Mouse (Mus musculus) lung, postnatal 14 days (tissue): ENCODE results near the gene Pcyt2.

Experiments used
- DNase-seq: peaks from one replicate; pipeline ENCODE4 v3.0.0; 2021

Gene Pcyt2

GRCm38 (mm10) chr11:120632559-120633519, 15.1 kb upstream of the Pcyt2 start:
- DNase-seq, result peak; percentile 72

GRCm38 (mm10) chr11:120631726-120632448, 14.2 kb upstream of the Pcyt2 start:
- DNase-seq, result no peak

GRCm38 (mm10) chr11:120630881-120631725, 13.4 kb upstream of the Pcyt2 start:
- no peak for DNase-seq

- DNase-seq, result peak; percentile 49
These were observed 12.7 kb upstream of the Pcyt2 start for GRCm38 (mm10) chr11:120630401-120630871.

DNA sequence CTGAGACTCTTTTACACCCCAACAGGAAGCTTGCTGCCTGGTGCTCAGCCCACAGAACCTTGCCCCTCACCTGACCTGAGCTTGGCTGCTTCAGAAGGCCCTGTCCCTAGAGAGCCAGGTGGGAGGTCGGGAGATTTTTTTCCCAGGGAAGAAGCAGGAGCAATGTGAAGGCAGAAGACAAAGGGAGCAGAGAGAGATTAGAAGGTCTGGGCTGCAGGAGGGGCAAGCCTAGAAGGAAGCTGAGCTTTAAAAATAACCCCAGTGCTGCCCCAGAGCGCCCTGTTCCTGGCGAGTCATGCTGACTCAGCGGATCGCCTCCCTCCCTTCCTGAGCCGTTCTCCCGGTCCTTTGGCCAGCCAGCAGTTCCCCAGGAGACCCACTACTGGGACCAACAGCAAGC, 12.2 kb upstream of the Pcyt2 start:
- DNase-seq, result peak; percentile 39

- peak; percentile 45 for DNase-seq
These were observed 11.6 kb upstream of the Pcyt2 start for GRCm38 (mm10) chr11:120629341-120629730.

DNA sequence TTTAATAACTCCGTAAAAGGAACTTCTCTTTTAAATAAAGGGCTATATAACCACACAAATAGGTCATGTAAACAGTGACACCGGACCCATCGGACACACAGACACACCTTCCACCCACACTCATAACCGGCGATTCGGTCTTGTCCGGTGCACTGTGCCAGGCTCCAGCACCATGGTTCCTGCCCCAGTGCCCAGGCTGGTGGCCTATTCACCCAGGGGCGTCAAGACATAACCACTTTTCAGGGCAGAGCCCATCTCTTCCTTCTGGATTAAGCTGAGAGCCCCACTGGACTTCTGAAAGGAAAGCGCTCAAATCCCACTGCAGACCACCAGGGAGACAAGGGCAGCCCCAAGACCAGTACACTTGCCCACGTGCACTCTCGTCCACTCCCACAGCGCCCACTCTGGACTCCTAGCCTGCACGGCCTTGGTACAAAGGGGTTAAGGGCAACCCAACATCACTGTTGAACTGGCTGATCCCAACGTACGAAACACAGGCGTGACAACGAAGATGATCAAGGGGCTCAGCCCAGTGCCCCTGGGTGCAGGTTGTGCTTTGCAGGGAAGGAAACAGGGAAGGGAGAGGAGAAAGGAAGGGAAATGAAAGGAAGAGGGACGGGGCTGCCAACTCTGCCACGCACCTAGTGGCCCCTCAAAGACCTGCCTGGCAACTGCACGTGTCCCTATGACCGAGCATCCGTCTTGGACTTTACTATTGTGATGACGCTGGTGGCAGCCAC, 11.0 kb upstream of the Pcyt2 start:
- no peak for DNase-seq

DNA sequence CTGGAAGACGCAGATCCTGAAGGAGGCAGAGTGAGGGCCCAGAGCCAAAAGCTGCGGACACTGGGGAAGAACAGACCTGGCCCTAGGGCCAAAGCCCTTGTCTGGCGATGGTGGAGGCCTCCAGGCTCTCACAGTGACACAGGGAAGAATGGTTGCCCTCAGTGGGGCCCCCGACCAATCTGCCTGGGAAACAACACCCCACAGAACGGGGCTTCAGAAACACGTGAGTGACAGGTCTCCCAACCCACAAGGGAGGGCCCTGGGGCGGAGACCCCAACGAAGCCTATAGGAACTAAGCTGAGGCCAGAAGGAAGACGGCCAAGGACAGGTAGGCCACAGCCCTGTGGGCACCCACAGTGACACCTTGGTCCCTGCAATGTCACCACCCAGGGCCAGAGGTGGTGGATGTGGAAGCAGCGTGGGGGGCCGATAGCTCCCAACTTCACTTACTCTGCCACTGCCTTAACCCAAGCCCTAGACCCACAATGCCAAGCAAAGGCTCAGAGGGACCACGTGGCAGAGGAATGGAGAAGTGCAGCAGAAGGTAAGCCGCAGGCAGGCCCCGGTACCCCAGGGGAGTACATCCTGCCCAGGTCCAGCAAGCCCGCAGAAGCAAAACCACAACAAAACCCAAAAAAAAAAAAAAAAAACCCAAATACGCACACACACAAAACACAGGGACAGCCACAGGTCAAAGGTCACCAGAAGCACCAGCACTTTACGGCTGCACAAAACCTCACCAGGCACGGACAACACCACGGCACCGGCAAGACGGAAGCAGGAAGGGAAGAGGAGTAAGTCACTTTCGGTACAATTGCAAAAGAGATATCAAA, 9.9 kb upstream of the Pcyt2 start:
- DNase-seq, result no peak

DNA sequence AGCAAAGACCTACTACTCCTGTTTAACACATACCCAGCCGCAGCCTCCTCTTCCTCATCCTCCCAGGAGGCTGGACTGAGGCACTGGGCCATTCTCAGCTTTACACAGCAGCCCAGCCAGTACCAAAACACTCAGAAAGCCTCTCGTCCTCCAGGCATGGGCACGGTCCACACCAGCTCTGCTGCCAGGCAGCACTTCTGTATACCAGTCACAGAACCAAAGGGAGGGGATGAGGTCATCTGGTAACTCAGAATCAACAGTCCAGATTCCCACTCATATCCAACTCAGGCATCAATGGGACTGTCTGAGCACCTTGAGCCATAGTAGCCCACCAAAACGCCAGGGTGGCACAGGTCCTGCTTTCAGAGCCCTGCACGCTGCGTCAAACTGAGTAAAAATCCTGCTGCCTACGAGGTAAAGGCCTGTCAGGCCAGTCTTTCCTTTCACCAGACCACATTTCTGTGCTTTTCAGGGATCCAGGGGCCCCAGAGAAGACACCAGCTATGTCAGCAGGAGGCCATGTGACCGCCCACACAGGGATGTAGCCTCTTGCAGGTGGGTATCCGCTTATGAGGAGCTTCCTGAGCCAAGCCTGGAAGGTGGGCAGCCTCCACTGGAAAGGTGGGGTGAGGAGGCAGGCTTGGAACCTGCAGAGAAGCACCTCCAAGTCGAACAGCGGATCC, 9.2 kb upstream of the Pcyt2 start:
- DNase-seq, result no peak

GRCm38 (mm10) chr11:120625152-120625775, 7.5 kb upstream of the Pcyt2 start, which contains the start of gene Sirt7:
TSS of gene Sirt7 (minus strand) at chr11:120625240.
- no peak for DNase-seq

- peak; percentile 87 for DNase-seq
These were observed 7.0 kb upstream of the Pcyt2 start for GRCm38 (mm10) chr11:120624680-120625111.

GRCm38 (mm10) chr11:120623961-120624679, 6.4 kb upstream of the Pcyt2 start:
- peak; percentile 74 for DNase-seq

- DNase-seq, result no peak
These were observed 5.1 kb upstream of the Pcyt2 start for GRCm38 (mm10) chr11:120622805-120623204.

- DNase-seq, result no peak
These were observed 2.5 kb upstream of the Pcyt2 start for GRCm38 (mm10) chr11:120620195-120620594.

- DNase-seq, result no peak
These were observed 1.1 kb upstream of the Pcyt2 start for GRCm38 (mm10) chr11:120618619-120619535.

DNA sequence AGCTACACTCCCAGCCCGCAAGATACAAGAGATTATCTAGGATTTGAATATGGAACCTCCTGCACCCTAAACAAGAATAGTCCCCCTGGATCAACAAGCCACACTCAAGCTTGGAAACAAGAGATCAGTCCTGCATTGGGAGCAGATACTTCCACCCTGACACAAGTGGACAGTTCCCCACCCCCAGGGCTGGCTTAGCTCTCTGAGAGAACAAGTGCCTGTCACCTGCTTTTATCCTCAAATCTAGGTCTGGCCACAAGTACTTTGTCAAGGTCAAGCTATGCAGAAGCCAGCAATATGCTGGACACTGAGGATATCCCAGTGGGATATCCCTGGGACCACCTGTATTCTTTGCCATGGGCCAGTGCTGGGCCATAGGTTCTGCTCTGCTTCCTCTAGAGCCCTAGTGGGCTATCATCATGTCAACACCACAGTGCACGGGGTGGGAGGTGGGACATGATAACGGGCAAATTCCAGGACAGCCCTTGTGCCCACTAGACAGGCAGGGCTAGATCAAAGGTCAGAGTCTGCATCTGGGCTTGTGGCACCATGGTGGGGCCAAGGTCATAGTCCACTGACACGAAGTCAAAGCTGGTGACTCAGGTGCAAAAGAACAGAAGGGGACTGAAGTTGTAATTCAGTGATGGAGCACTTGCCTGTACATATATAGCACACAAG, 980 bp downstream of the Pcyt2 start:
- DNase-seq, result no peak

DNA sequence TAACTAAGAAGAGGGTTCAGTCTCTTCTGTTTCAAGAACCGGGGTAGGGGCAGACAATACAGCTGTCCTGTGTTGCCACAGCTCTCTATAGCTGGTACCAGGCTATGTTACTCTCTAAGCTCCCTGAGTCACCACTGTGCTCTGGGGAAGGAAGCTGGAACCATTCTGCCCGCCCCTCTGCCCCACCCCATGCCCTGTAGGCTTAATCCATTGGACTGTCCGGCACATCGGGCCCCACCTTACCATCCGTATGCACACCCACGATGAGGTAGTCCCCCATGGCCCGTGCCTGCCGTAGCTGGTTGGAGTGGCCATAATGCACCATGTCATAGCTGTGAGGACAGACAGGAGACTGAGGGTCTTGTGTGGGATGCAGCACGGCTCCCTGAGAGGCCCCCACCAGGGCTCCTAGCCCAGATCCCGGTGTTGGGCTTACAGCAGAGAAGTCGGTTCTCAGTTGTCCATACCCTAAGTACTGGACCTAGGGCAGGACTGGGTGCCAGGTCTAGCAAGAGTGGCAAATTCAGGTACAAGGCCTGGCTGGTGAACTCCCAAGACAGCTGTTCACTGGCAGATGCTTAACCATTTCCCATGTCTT, 2.0 kb downstream of the Pcyt2 start:
- no peak for DNase-seq
